Mouse (Mus musculus) retina, adult 2 months (tissue): ENCODE results near the gene Vsnl1.

Experiments used
- DNase-seq: peaks from one replicate; pipeline ENCODE4 v3.0.0-alpha.2; 2012; ENCODE audit warnings: low read depth, low spot score

Gene Vsnl1

DNA sequence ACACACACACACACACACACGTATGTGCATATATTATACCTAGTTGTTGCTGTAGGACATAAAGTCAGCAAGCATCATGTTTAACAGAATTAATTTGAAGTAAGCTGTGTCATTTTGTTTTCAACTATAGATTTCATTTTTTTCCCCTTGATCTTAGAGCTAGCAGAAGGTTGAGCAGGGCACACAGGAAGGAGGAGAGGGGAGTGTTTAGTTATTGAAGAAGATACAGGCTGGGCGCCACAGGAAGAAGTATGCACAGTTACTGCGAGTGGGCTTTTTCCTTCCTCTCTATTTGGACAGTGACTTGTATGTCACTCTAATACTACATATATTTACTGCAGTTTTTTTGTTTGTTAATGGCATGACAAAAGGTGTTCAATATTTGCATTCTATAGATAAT, 156.5 kb downstream of the Vsnl1 start:
- DNase-seq: no peak

DNA sequence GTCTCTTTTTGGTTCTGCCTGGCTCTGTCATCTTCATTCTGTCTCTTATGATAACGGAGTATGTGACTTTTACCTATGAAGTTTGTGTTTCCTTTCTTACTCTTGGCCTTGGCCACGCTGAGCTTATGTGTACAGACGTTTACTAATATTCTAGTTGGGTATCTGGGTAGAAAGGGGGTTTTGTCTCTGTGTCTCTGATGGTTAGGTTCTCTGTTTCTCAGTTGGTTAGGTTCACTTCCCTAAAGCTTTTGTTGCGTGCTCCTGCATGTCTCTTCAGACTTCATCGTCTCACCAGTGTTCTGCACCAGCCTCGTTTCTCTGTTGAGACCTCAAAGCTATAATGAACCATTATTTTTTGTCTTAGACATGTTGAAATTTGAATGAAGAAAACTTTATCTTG, 159.2 kb downstream of the Vsnl1 start:
- no peak for DNase-seq

DNA sequence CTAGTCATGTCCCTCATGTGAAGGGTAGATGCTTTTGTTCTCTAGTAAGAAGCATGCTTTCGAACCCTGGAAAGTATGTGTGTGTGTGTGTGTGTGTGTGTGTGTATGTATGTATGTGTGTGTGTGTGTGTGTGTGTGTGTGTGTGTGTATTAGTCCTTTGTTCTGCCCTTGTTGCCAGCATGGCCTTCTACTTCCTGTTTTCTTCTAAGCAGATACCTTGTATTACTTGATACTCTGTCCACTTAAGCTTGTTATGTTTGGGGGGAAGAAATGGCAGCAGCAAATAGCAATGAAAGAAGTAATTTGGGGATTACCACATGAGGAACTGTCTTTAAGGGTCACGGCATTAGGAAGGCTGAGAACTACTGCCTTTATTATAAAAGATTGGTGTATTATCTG, 159.8 kb downstream of the Vsnl1 start:
- DNase-seq: no peak
